Mouse (Mus musculus): ENCODE data around the gene Dgki.

DNA sequence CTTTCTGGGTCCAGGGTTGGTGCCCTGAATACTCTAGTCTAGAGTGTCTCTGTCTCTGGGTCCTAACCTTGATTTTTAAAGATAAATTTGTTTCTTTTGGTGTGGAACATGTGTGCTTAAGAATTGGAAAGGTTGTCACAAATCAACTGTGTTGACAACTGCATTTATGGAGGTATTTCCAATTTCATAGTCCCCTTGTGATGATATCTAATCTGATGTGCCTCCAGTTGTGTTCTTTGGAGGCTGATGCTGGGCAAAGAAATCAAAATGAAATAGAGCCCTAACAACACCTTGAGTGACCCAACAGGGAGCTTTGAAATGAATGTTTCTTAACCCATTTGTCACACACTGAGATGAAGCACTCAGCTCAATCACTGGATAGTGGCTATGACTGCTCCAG lies 15.5 kb upstream of the Dgki start:
- TF ChIP-seq CTCF (IDR thresholded peaks at IDR 0.05; ENCODE audit: low read depth, low read length) (no peak), POLR2AphosphoS5 (IDR thresholded peaks at IDR 0.05; ENCODE audit: insufficient replicate concordance, low read depth, low read length) (no peak), TAL1 (conservative IDR thresholded peaks at IDR 0.05; ENCODE audit: low read depth, low read length) (no peak), GATA2 (IDR thresholded peaks at IDR 0.05; ENCODE audit: borderline replicate concordance, low read depth, low read length) (no peak), GATA1 (IDR thresholded peaks at IDR 0.05; ENCODE audit: borderline replicate concordance, low read length) (no peak)
